8 mouse cellular contexts compared by ENCODE assay signal in the genomic region with DNA sequence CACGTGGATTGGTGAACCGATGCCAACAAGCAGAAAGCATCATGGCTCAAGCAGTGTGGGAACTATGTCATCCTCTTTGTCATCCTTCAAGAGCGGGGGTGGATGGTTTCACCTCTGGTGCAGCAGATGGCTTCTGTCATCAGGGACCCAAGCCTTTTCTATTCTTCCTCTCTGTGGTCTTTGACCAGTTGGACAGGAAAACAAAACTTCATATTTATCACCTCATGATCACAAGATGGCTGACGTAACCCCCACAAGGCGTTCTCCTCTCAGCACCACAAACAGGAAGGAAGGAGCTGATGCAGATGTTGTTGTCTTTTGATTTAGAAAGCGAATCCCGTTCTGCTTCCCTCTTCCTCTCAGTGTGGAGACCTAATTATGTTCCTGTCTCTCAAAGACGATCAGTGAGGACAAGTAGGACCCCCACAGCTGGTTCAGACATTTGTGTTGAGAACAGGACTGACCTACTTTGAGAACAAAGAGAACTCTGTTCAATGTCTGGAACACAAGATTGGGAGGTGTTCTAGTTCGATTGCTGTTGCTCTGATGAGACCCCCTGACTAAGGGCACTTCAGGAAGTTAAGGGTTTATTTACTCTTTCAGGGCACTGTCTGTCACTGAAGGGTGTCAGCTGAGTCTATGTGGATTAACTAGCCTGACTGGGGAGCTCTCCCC. TPM values are rescaled to one million over a fixed set of nuclear protein-coding genes. Genes with fewer than 3 reads are reported as not detected.
DNase-seq lines count a peak whose midpoint lies in the region; ATAC-seq and TF ChIP-seq lines count a peak whose summit lies in the region.
"Had no signal": no experiment of that assay in that cellular context is flagged by ENCODE, and none has a peak within 500 bp of the region (broad histone marks: within the 10 kb centered on the region; RNA-seq: fewer than 3 reads in every experiment).

No protein-coding gene starts in this region.

- 0 out of 2 replicates have a peak, but pooled peaks cover 4% of the 10 kb centered on the region for H3K9me3 ChIP-seq in liver, embryonic 13.5 days (replicated peaks)
- H3K9me3 ChIP-seq in MEL (replicated peaks; ENCODE audit: insufficient read depth, low read length): no peaks in the 10 kb centered on the region
- H3K9me3 ChIP-seq in forebrain, embryonic 13.5 days (replicated peaks): no peaks in the 10 kb centered on the region; the same call in 1 of the 2 replicates
- H3K9me3 ChIP-seq: embryonic facial prominence, embryonic 12.5 days had no signal

- TF ChIP-seq EP300 in MEL (IDR thresholded peaks at IDR 0.05; ENCODE audit: low read depth in 1 of 2, low read length in 2 of 2): no peak

- H3K27me3 ChIP-seq in liver, embryonic 13.5 days: no peaks in the 10 kb centered on the region
- no peaks in the 10 kb centered on the region for H3K27me3 ChIP-seq in MEL (ENCODE audit: control insufficient read depth in 1 of 2, insufficient read depth in 2 of 2, low read length in 2 of 2)
- no peaks in the 10 kb centered on the region for H3K27me3 ChIP-seq in forebrain, embryonic 13.5 days
- H3K27me3 ChIP-seq: embryonic facial prominence, embryonic 12.5 days had no signal

- DNase-seq in liver, embryonic 13.5 days: no peak
- DNase-seq in liver (no peak), MEL (ENCODE audit: low read depth, low spot score) (no peak)
- DNase-seq in heart, postnatal 10 days: peak; percentile 40 to 41
- peak; percentile 63 to 66 for DNase-seq in monocyte, adult 2 months (ENCODE audit: low read depth in 1 of 2, low spot score in 2 of 2)

- no peak overlapping the region for H3K4me3 ChIP-seq in liver, embryonic 13.5 days (replicated peaks)
- H3K4me3 ChIP-seq in MEL (ENCODE audit: control insufficient read depth in 1 of 2, insufficient read depth in 1 of 2, low read depth in 2 of 2, low read length in 2 of 2): no peak overlapping the region
- no peak overlapping the region for H3K4me3 ChIP-seq in forebrain, embryonic 13.5 days
- H3K4me3 ChIP-seq: embryonic facial prominence, embryonic 12.5 days had no signal

- peaks cover 17% of the 10 kb centered on the region for H3K4me1 ChIP-seq in liver, embryonic 13.5 days (replicated peaks)
- H3K4me1 ChIP-seq in MEL (ENCODE audit: control insufficient read depth in 1 of 2, insufficient read depth in 2 of 2, low read length in 2 of 2): peaks cover 3 to 25% of the 10 kb centered on the region in 2 experiments; a peak in 3 of 4 replicates
- H3K4me1 ChIP-seq in forebrain, embryonic 13.5 days: no peaks in the 10 kb centered on the region
- H3K4me1 ChIP-seq: embryonic facial prominence, embryonic 12.5 days had no signal

- H3K4me2 ChIP-seq in liver, embryonic 13.5 days: no peak overlapping the region
- no peak overlapping the region for H3K4me2 ChIP-seq in forebrain, embryonic 13.5 days
- H3K4me2 ChIP-seq: embryonic facial prominence, embryonic 12.5 days had no signal

- peak overlapping the region; percentile 4 for H3K27ac ChIP-seq in liver, embryonic 13.5 days
- peak overlapping the region; percentile 8; the same call in 1 of the 2 replicates for H3K27ac ChIP-seq in MEL (ENCODE audit: control insufficient read depth, low read depth, low read length)
- H3K27ac ChIP-seq in forebrain, embryonic 13.5 days: no peak overlapping the region
- H3K27ac ChIP-seq: embryonic facial prominence, embryonic 12.5 days had no signal

- TF ChIP-seq RAD21 in MEL (IDR thresholded peaks at IDR 0.05; ENCODE audit: low read depth, low read length): no peak

- intact Hi-C loops in heart, postnatal 10 days (cut with DNase I): no loop called here

- no peak for ATAC-seq in liver, embryonic 13.5 days (ENCODE audit: low read depth)
- no peak for ATAC-seq in forebrain, embryonic 13.5 days
- no peak for ATAC-seq in erythroid progenitor cell, adult 5-6 weeks (replicated peaks; ENCODE audit: low FRiP score, poor library complexity, severe bottlenecking)

- no peak for TF ChIP-seq POLR2A in MEL (IDR thresholded peaks at IDR 0.05; ENCODE audit: control insufficient read depth in 1 of 2, insufficient read depth in 1 of 2, low read depth in 1 of 2, low read length in 2 of 2, poor library complexity in 1 of 2)

- H3K36me3 ChIP-seq in liver, embryonic 13.5 days: no peaks in the 10 kb centered on the region
- H3K36me3 ChIP-seq in MEL (ENCODE audit: control insufficient read depth in 1 of 2, insufficient read depth in 2 of 2, low read length in 2 of 2): peaks cover 0 to 12% of the 10 kb centered on the region in 2 experiments; a peak in 2 of 4 replicates
- no peaks in the 10 kb centered on the region for H3K36me3 ChIP-seq in forebrain, embryonic 13.5 days (ENCODE audit: poor library complexity, severe bottlenecking)
- H3K36me3 ChIP-seq: embryonic facial prominence, embryonic 12.5 days had no signal

- no peak overlapping the region for H3K9ac ChIP-seq in liver, embryonic 13.5 days
- no peak overlapping the region for H3K9ac ChIP-seq in MEL (ENCODE audit: control insufficient read depth, low read depth, low read length, poor library complexity, severe bottlenecking)
- H3K9ac ChIP-seq in forebrain, embryonic 13.5 days: no peak overlapping the region
- H3K9ac ChIP-seq: embryonic facial prominence, embryonic 12.5 days had no signal

- no peaks in the 10 kb centered on the region for H3K79me2 ChIP-seq in MEL (ENCODE audit: control insufficient read depth, insufficient read depth, low read length, poor library complexity)

- no peak for TF ChIP-seq CTCF in MEL (IDR thresholded peaks at IDR 0.05 in 2 of 3, conservative IDR thresholded peaks at IDR 0.05 in 1 of 3; ENCODE audit: control insufficient read depth in 1 of 3, insufficient read depth in 1 of 3, low read depth in 2 of 3, low read length in 3 of 3, poor library complexity in 1 of 3, severe bottlenecking in 1 of 3)

- 25% methylated on average over 9 of the region's 9 CpGs for WGBS in liver, embryonic 13.5 days (ENCODE audit: insufficient replicate concordance)
- WGBS in forebrain, embryonic 13.5 days: 83% methylated on average over 9 of the region's 9 CpGs

TF ChIP-seq in MEL, 35 proteins besides CTCF, POLR2A, EP300 and RAD21:
- TF ChIP-seq NRF1 (IDR thresholded peaks at IDR 0.05; ENCODE audit: insufficient read depth, low read depth, low read length, poor library complexity, severe bottlenecking) (no peak), USF1 (IDR thresholded peaks at IDR 0.05; ENCODE audit: low read depth, low read length) (no peak), NELFE (IDR thresholded peaks at IDR 0.05; ENCODE audit: low read depth, low read length) (no peak), ELF1 (IDR thresholded peaks at IDR 0.05; ENCODE audit: low read depth, low read length) (no peak), MAX (IDR thresholded peaks at IDR 0.05; ENCODE audit: low read length) (no peak)

RNA-seq across cellular contexts. Expression of gene Runx1, which starts 41.4 kb away (rescaled TPM):
- 5.9 and 6.9 TPM in 2 replicates for polyA plus RNA-seq in liver, embryonic 13.5 days (2015; fragmentation: Nextera tagmentation; extraction: Ambion mirVana)
- total RNA-seq in MEL (2012; rRNA removed): 14.3 and 17.1 TPM in 2 replicates
- 10 to 100 TPM in 1 of 2 experiments, not detected in 1; 23.5 TPM for polyA plus RNA-seq in MEL (2012; ENCODE audit: insufficient read depth in 1 of 2, insufficient read length in 2 of 2, low read depth in 1 of 2, low replicate concordance in 2 of 2, missing spikeins in 1 of 2)
- total RNA-seq in heart, postnatal 10 days (2021): 1 to 10 TPM; 1.4 to 1.7 TPM
- polyA plus RNA-seq in forebrain, embryonic 13.5 days (2015; fragmentation: Nextera tagmentation; extraction: Ambion mirVana): 0.29 and 0.30 TPM in 2 replicates
- total RNA-seq in erythroid progenitor cell, adult 5-6 weeks (2015; ENCODE audit: low replicate concordance): 66.7 and 107 TPM in 2 replicates
- 57.8 and 59.5 TPM in 2 replicates for total RNA-seq in erythroid progenitor cell, adult 5-6 weeks (2017; ENCODE audit: low replicate concordance)

Comparison
In these comparisons a context has a peak if more than half of its experiments do, and no peak if none do; other contexts are left out.
1. DNase-seq: peak in heart, postnatal 10 days (2 of 2) and monocyte, adult 2 months (2 of 2); none in liver, embryonic 13.5 days (single experiment), liver (single experiment) and MEL (single experiment).